Mouse (Mus musculus) layer of hippocampus, postnatal 14 days (tissue): ENCODE data around the gene Elp6. TPM values are rescaled to one million over a fixed set of nuclear protein-coding genes. Genes with fewer than 3 reads are reported as not detected.
"Not testable (repeated sequence)": the region's sequence is repeated elsewhere in the genome, so short reads cannot be mapped to it uniquely, and the experiment has no call there.

Experiments used
- DNase-seq, 2 experiments: peaks; one replicate each; pipeline ENCODE4 v3.0.0; 2021 to 2022; ENCODE audit warnings: low spot score in 2 of 2, mixed read lengths in 1 of 2
- total RNA-seq, 2 experiments: library from RNA; stranded (reverse); gene quantifications; 2 replicates each; pipeline ENCODE4 v1.2.3; 2021

Elp6 gene
- total RNA-seq, 2 experiments from 2014 or later = 11.0 to 12.3 TPM

DNA sequence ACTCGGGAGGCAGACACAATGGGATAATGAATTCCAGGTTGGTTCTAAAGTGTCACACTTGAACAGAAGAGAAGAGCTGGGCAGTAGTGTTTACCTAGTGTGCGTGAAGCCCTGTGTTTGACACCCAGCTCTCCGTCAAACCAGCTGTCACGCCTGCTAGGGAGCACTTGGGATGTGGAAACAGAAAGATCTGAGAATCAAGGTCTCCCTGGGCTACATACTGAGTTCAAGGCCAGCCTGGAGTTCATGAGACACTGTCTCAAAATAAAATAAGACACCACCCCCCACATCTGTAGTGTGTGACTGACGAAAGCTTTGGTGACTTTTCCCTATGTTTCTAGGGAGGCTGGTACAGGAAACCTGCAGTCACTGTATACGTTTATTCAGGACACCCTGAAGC is 10.4 kb downstream of the Elp6 start:
- DNase-seq = no peak

- DNase-seq = no peak
These were observed 10.9 kb downstream of the Elp6 start for GRCm38 (mm10) chr9:110315904-110316303.

- DNase-seq = no peak
These were observed 11.5 kb downstream of the Elp6 start for GRCm38 (mm10) chr9:110316503-110316902.

- DNase-seq = no peak
These were observed 15.8 kb downstream of the Elp6 start for GRCm38 (mm10) chr9:110320769-110321168.

DNA sequence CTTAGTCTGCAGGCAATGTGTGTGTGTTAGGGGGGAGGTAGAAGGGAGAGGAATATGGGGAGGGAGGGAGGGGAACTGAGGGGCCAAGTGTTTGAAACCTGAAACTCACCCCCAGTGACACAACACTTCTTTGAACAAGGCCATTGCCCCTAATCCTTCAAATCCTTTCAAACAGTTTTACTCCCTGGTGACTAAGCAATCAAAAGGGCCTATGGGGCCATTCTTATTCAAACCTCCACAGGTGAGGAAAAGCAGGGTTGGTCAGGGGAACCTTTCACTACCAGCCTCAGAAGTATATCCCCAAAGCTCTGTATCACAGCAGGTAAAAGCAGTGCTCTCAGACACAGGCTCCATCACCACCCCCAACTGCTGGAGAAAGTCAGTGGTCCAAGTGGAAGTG is 18.0 kb downstream of the Elp6 start:
- no peak for DNase-seq

- no peak for DNase-seq
These were observed 19.2 kb downstream of the Elp6 start for GRCm38 (mm10) chr9:110324181-110324580.

GRCm38 (mm10) chr9:110328178-110328577 is 23.2 kb downstream of the Elp6 start:
- no peak for DNase-seq

GRCm38 (mm10) chr9:110328946-110329630 is 24.1 kb downstream of the Elp6 start:
- DNase-seq = no peak

GRCm38 (mm10) chr9:110329655-110330054 is 24.7 kb downstream of the Elp6 start:
- peak in 1 of 2 experiments; percentile 24 for DNase-seq

- DNase-seq = no peak
These were observed 25.4 kb downstream of the Elp6 start for GRCm38 (mm10) chr9:110330341-110330740.

DNA sequence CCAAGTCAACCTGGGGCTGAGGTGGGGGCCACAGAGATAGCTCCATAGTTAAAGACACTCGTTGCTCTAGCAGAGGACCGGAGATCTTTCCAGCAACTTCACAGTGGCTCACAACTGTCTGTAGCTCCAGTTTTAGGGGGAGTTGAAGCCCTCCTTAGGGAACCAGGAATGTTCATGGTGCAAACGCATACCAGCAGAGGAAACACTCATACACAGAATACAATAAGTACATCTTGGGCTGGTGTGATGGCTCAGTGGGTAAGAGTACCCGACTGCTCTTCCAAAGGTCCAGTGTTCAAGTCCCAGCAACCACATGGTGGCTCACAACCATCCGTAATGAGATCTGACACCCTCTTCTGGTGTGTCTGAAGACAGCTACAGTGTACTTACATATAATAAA is 25.9 kb downstream of the Elp6 start:
- DNase-seq = not testable (repeated sequence)

- DNase-seq = peak; percentile 98
These were observed 28.3 kb downstream of the Elp6 start, which contains the start of gene Scap for GRCm38 (mm10) chr9:110333135-110333895. TSS of gene Scap (plus strand) at chr9:110333288.

DNA sequence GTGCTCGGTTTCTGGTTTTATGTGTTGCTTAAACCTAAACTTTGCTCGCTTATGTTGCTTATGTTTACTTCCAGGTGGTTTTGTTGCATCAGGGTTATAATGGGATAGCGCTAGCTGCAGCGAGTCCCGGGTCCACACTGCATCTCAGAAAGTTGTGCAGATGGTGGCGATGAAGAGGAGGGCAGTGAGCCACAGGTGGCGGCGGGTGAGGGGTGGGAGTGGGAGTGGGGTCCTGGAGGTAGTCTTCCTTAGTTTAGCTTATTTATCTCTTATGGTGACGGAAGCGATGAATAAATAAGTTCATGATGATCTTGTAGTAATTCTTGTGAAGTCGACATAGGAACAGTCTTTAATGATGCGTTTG is 28.9 kb downstream of the Elp6 start:
- no peak for DNase-seq

DNA sequence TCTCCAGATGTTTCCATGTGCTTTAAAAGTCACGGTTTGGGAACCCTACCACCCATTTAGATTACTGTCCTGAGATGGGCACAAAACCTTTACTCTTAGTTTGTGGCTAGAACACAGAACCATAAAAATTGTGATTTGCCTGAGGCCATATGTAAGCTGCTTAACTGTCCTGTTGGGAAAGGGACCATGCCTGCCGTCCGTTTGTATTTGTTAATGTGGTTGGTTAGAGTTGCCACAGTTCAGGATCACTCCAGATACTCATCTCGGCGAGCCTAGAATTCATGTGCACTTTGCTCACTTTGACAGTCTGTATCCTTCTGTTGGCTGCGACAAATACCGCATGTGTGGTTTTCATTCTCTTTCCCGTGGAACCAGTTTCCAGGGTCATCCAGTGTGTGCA is 29.9 kb downstream of the Elp6 start:
- DNase-seq = no peak

DNA sequence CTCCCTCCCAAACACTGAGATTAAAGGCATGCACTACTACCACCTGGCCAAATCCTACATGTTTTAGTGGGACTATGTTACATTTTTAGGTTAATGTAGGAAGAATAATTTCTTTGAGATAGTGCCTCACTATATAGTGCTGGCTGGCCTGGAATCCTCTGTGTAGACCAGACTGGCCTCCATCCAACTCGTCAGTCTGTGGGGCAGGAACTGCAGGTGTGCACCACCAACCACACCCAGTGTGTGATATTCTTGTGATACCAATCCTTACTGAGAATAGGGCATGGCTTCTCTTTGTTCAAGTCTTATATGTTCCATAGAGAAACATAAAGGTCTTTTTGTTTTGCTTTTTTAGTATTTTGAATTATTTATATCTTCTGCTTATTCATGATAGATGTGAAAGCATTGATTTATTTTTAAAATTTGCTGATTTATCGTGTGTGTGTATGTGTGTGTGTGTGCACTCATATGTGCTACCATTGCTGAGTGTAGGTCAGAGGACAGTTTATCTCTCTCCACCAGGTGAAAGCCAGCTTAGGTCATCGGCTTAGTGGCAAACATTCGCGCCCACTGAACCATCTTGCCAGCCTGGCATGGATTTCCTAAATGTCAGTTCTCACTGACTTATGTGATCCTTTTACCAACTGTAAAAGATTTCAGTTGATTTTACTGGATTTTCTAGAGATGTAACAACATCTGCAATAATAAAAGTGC is 35.2 kb downstream of the Elp6 start:
- no peak for DNase-seq

DNA sequence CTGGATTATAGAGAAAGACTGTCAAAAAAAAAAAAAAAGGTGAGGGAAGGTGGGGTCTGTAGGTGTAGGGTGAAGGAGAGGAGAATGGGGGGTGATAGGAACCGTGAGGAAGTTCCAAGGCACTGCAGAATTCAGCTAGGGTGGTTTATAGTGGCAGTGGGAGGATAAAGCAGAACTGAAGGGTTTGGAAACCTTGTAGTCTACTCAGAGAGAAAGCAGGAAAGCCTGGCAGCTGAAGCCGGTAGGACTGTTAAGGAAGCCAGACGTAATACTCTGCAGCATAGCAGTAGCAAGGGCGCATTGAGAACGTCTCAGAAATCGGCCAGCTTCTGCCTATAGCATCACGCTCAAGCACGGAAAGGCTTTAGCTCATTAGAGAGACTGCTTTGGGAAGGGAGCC is 37.0 kb downstream of the Elp6 start:
- no peak for DNase-seq

DNA sequence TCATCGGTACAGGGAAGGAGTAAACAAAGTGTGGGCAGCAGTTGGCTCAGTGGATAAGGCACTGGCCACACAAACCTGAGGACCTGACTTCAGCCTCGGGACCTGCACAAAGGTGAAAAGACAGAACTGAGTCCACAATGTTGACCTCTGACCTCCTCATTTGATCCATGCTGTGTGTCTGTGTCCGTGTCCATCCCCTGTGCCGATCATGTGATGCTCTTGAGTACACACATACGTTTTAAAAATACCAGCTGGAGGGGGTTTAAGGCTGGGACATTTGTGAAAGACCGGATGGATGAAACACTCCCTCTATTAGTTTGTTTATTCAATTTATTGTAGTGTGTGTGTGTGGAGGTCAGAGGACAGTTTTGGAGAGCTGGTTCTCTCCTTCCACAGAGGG is 38.8 kb downstream of the Elp6 start:
- DNase-seq = no peak

DNA sequence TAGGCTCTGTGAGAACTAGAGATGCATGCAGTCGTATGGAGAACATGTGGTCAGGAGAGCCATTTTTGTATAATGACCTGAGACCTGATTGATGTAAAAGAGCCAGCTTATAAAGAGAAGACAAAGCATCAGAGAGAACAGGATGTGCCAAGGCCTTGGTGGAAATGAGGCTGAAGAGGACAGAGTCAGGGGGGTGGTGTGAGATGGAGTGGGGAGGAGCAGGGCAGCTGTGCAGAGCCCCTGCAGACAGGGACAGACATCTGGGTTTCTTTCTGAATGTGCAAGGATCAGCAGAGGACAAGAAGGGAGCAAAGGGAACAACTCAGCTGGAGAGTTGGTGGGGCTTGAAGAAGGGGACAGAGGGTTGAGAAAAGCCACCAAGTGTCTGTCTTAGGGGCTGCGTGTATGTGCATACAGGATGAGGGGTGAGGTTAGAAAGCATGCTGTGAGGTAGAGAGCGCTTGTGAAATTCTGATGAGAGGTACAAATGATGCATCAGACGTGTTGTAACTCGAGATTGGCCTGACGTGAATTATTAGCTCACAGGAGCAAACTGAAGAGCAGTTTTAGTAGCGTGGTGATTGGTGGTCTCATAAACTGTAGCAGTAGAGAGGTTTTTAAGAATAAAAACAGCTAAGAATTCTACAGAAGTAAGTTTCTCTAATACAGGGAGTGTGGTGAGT is 40.2 kb downstream of the Elp6 start:
- DNase-seq = no peak

DNA sequence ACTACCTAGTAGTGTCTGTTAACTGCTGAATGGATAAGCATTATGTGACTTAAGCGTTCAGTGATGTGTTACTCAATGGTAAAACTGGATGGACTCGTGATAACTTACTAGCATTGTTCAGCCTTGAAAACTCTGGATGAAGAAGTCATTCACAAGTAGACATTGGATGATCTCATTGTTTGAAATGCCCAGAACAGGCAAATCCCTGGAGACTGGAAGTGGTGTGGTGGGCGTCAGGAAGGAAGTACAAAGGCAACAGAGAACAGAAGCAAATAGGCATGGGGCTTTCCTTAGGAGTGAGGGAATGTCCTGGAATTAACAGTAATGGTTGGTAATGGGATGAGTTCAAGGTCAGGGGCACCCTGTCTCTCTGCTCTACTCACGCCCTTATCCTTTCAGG is 43.9 kb downstream of the Elp6 start:
- no peak for DNase-seq

- DNase-seq = no peak
These were observed 45.2 kb downstream of the Elp6 start for GRCm38 (mm10) chr9:110350188-110350587.

DNA sequence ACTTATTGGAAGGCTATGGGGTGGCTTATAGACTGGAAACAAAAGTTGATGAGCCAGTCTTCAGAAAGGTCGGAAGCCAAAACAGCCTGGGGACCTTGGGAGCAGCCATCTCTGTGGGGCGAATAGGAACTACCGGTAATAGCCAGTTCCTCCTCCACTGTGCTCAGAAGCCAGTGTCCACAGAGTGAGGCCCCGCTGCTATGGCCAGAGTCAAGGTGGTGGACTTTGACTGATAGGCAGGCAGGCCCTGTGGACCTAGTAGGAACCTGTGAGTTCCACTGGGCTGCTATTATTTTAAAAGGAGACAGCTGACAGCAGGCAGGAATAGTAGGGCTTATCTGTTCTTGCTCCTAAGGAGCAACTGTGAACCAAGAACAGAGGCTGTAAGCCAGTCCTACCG is 45.6 kb downstream of the Elp6 start:
- DNase-seq = no peak

DNA sequence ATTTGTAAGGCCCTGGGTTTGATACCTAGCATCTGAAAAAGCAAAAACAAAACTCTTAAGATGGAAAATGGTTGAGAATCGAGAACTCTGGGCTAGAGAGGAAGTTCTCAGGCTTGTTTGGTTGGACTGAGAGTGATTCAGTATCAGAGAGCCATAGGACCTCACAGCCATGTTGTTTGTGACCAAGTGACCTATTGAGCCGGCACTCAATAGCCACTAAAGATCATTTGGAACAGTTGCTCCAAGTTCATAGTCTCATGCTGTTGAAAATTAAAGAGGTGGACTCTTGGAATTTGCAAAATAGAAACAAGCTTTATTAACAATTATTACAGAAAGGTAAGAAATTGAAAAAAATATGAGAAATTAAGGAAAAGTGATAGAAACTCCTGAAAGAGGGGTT is 46.4 kb downstream of the Elp6 start:
- DNase-seq = no peak
